ENCODE assay signal across 9 mouse cellular contexts in genomic region chr3:27316559-27317287, GRCm38 (mm10). TPM values are rescaled to one million over a fixed set of nuclear protein-coding genes. Genes with fewer than 3 reads are reported as not detected.
DNase-seq lines count a peak whose midpoint lies in the region; ATAC-seq lines count a peak whose summit lies in the region.
"Had no signal": no experiment of that assay in that cellular context is flagged by ENCODE, and none has a peak within 500 bp of the region (broad histone marks: within the 10 kb centered on the region; RNA-seq: fewer than 3 reads in every experiment).

Gene Tnfsf10, plus strand, starts transcription at chr3:27317028.

- no peak within 1 kb of the TSS for H3K27ac ChIP-seq in heart, embryonic 11.5 days (ENCODE audit: low read depth, low read length)
- peak within 1 kb of the TSS; percentile 3; the same call in 1 of the 2 replicates for H3K27ac ChIP-seq in kidney, embryonic 16.5 days (ENCODE audit: low read length)
- H3K27ac ChIP-seq in hindbrain, embryonic 10.5 days: no peak within 1 kb of the TSS

- peak; percentile 70 to 79 for DNase-seq in heart, adult 18-20 months
- DNase-seq in gastrocnemius, adult 8-10 months (ENCODE audit: low spot score in 2 of 2): peak; percentile 13 to 21
- peak; percentile 34 to 55 for DNase-seq in thymus, adult 18-20 months
- DNase-seq in hindbrain, embryonic 10.5 days (ENCODE audit: low spot score): no peak
- no peak for DNase-seq in cerebellum, adult 11 months

- no peak for ATAC-seq in heart, embryonic 11.5 days (replicated peaks; ENCODE audit: insufficient number of reproducible peaks, low FRiP score, low TSS enrichment)
- ATAC-seq in kidney, embryonic 16.5 days (ENCODE audit: low FRiP score, low TSS enrichment): peak; percentile 46; the same call in 1 of the 2 replicates
- ATAC-seq in megakaryocyte, adult 5-6 weeks (ENCODE audit: poor library complexity, severe bottlenecking): peak; percentile 92

- no peaks in the 10 kb centered on the region for H3K27me3 ChIP-seq in heart, embryonic 11.5 days (ENCODE audit: control insufficient read depth, insufficient read depth, low read length)
- no peaks in the 10 kb centered on the region for H3K27me3 ChIP-seq in kidney, embryonic 16.5 days (ENCODE audit: insufficient read depth, low read length)
- no peaks in the 10 kb centered on the region for H3K27me3 ChIP-seq in hindbrain, embryonic 10.5 days (ENCODE audit: insufficient read depth, poor library complexity, severe bottlenecking)

- no peaks in the 10 kb centered on the region for H3K36me3 ChIP-seq in heart, embryonic 11.5 days (ENCODE audit: control insufficient read depth, insufficient read depth, low read length)
- H3K36me3 ChIP-seq in kidney, embryonic 16.5 days (ENCODE audit: insufficient read depth, low read length): no peaks in the 10 kb centered on the region
- no peaks in the 10 kb centered on the region for H3K36me3 ChIP-seq in hindbrain, embryonic 10.5 days

- H3K4me1 ChIP-seq in heart, embryonic 11.5 days (ENCODE audit: control insufficient read depth, insufficient read depth, low read length): 0 out of 2 replicates have a peak, but pooled peaks cover 5% of the 10 kb centered on the region
- 0 out of 2 replicates have a peak, but pooled peaks cover 3% of the 10 kb centered on the region for H3K4me1 ChIP-seq in kidney, embryonic 16.5 days (ENCODE audit: insufficient read depth, low read length)
- H3K4me1 ChIP-seq in hindbrain, embryonic 10.5 days (replicated peaks): no peaks in the 10 kb centered on the region

- no peak within 1 kb of the TSS for H3K9ac ChIP-seq in heart, embryonic 11.5 days (ENCODE audit: low read depth, low read length)
- no peak within 1 kb of the TSS; the same call in 1 of the 2 replicates for H3K9ac ChIP-seq in kidney, embryonic 16.5 days (replicated peaks; ENCODE audit: low read length)

- no peaks in the 10 kb centered on the region for H3K9me3 ChIP-seq in heart, embryonic 11.5 days (replicated peaks; ENCODE audit: control insufficient read depth, low read length)
- H3K9me3 ChIP-seq in kidney, embryonic 16.5 days (ENCODE audit: low read length): no peaks in the 10 kb centered on the region
- H3K9me3 ChIP-seq in hindbrain, embryonic 10.5 days: no peaks in the 10 kb centered on the region

- 68% methylated on average over 9 of the region's 9 CpGs for WGBS in heart, embryonic 11.5 days (ENCODE audit: insufficient replicate concordance)
- WGBS in kidney, embryonic 16.5 days: 63% methylated on average over 9 of the region's 9 CpGs
- WGBS in hindbrain, embryonic 10.5 days: 72% methylated on average over 9 of the region's 9 CpGs

- no peak within 1 kb of the TSS for H3K4me2 ChIP-seq in heart, embryonic 11.5 days
- H3K4me2 ChIP-seq in kidney, embryonic 16.5 days (replicated peaks; ENCODE audit: low read depth, low read length): peak within 1 kb of the TSS; percentile 16

- H3K4me3 ChIP-seq in heart, embryonic 11.5 days (ENCODE audit: low read depth, low read length): no peak within 1 kb of the TSS
- H3K4me3 ChIP-seq in kidney, embryonic 16.5 days (ENCODE audit: low read length): peak within 1 kb of the TSS; percentile 5
- no peak within 1 kb of the TSS for H3K4me3 ChIP-seq in hindbrain, embryonic 10.5 days

RNA-seq across cellular contexts. Expression of gene Tnfsf10, which starts in this region (rescaled TPM):
- total RNA-seq in heart, adult 18-20 months (2021): 10 to 100 TPM in 1 of 2 experiments, 1 to 10 TPM in 1; 6.3 to 10.0 TPM
- polyA plus RNA-seq in heart, embryonic 11.5 days (2014; fragmentation: Nextera tagmentation; extraction: Ambion mirVana): not detected in 2 replicates
- 1 to 10 TPM; 5.5 to 7.8 (median 6.5) TPM for total RNA-seq in gastrocnemius, adult 8-10 months (2022)
- polyA plus RNA-seq in kidney, embryonic 16.5 days (2015; fragmentation: Nextera tagmentation; extraction: Ambion mirVana): 0.81 and 0.95 TPM in 2 replicates
- total RNA-seq in megakaryocyte, adult 5-6 weeks (2015): 1.0 and 1.1 TPM in 2 replicates
- 1.5 and 1.6 TPM in 2 replicates for total RNA-seq in megakaryocyte, adult 5-6 weeks (2017)
- polyA plus RNA-seq in hindbrain, embryonic 10.5 days (2016; fragmentation: Nextera tagmentation; extraction: Ambion mirVana): 0.03 TPM in 1 of 2 replicates, not detected in the other
- total RNA-seq: ES-E14 had no signal

Comparison
In these comparisons a context has a peak if more than half of its experiments do, and no peak if none do; other contexts are left out.
1. Peak in ATAC-seq, H3K4me3 ChIP-seq, H3K27ac ChIP-seq and H3K4me2 ChIP-seq in kidney, embryonic 16.5 days; RNA of the gene not detected or under 1 TPM.
2. DNase-seq: peak in heart, adult 18-20 months (2 of 2), gastrocnemius, adult 8-10 months (2 of 2) and thymus, adult 18-20 months (2 of 2); none in hindbrain, embryonic 10.5 days (single experiment) and cerebellum, adult 11 months (single experiment).